Mouse (Mus musculus): ENCODE measurements at regions not wholly inside any gene's neighbourhood (a gene's known extent, or its start where the extent isn't known, plus 50 kb on each side); places are given as distances from the start of the nearest gene placed in this dataset.
"Not testable (repeated sequence)": the region's sequence is repeated elsewhere in the genome, so short reads cannot be mapped to it uniquely, and the experiment has no call there.

- TF ChIP-seq POLR2A, CTCF (IDR thresholded peaks at IDR 0.05; ENCODE audit: extremely low read depth, insufficient read depth, low read length): not testable (repeated sequence)
These were observed 57.0 kb upstream of the Cdk6 start for GRCm38 (mm10) chr5:3284335-3284734.

All from cortical plate, adult 2 months (tissue).